Mouse (Mus musculus) lung, postnatal 0 days (tissue): ENCODE results near the gene Ilf3.

Experiments used
- CTCF ChIP-seq: IDR thresholded peaks from 2 replicates; pipeline ENCODE4 v1.5.1; 2016; ENCODE audit warnings: antibody characterized with exemption, mild to moderate bottlenecking
- EP300 ChIP-seq: IDR thresholded peaks from 2 replicates; pipeline ENCODE4 v1.6.1; 2016; ENCODE audit warnings: antibody characterized with exemption, mild to moderate bottlenecking, control low read depth

DNA sequence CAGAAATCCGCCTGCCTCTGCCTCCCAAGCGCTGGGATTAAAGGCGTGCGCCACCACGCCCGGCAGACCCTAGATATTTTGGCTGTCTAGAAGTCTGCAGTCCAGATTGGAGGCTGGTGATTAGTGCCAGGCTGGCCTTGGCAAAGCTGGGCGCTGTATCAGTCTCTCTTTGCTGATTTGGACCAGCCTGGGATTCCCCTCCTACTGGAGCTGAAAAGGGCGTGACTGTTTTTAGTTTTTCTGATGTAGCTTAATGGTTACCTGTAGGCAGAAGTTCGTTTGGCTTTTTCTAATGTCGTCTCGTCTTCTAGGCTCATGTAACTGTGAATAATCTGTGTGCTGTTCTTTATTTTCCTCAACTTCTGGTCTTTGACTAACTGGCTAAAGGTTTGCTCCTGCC lies 1.4 kb downstream of the Ilf3 start:
- TF ChIP-seq EP300, result no peak
- TF ChIP-seq CTCF, result no peak
